Mouse (Mus musculus): Measurements from ENCODE around the gene Sbk3.
A peak's percentile ranks its signal among the peaks of the same experiment; 100 is the strongest.

The Sbk3 gene

DNA sequence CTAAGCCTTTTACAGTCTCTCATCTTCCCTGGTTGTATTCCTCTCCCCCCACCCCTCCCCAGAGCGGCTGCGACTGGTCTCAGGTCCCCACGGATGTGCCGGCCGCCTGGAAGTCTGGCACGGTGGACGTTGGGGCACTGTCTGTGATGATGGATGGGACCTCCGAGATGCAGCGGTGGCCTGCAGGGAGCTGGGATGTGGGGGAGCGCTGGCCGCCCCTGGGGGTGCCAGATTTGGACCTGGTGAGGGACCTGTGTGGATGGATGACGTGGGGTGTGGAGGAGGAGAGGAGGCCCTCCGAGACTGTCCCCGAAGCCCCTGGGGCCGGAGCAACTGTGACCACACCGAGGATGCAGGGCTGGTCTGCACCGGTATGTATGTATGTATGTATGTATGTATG lies 42.6 kb downstream of the Sbk3 start:
- no peak for DNase-seq

DNA sequence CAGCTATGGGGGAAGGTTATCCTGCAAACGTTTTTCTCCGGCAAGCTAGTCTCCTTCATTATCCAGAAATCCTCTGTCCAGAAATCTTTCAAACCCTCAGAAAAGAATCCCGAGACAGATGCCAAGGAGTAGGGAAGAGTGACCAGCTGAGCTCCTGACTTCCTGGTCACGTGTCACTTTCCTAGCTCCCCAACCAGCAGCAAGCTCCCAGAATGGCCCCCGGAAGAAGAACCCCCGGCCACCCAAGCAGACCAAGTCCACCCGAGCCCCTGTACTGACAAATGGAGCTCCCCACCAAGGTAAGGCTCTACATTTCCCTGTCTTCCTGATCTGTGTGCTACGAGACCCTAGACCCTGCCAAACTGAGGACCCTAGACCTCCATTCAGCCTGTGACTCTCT lies 43.3 kb downstream of the Sbk3 start:
- no peak for DNase-seq

DNA sequence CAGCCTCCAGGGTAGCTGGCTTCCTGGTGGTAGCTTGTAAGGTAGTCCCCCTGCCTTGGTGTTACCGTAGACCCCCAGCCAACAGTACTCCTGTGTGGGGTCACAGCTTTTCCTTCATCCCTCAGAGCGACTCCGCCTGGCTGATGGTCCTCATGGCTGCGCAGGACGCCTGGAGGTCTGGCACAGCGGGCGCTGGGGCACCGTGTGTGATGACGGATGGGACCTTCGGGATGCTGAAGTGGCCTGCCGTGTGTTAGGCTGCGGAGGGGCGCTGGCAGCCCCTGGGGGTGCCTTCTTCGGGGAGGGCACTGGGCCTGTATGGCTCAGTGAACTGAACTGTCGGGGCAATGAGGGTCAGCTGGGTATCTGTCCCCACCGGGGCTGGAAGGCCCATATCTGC lies 44.1 kb downstream of the Sbk3 start:
- DNase-seq, result no peak

DNA sequence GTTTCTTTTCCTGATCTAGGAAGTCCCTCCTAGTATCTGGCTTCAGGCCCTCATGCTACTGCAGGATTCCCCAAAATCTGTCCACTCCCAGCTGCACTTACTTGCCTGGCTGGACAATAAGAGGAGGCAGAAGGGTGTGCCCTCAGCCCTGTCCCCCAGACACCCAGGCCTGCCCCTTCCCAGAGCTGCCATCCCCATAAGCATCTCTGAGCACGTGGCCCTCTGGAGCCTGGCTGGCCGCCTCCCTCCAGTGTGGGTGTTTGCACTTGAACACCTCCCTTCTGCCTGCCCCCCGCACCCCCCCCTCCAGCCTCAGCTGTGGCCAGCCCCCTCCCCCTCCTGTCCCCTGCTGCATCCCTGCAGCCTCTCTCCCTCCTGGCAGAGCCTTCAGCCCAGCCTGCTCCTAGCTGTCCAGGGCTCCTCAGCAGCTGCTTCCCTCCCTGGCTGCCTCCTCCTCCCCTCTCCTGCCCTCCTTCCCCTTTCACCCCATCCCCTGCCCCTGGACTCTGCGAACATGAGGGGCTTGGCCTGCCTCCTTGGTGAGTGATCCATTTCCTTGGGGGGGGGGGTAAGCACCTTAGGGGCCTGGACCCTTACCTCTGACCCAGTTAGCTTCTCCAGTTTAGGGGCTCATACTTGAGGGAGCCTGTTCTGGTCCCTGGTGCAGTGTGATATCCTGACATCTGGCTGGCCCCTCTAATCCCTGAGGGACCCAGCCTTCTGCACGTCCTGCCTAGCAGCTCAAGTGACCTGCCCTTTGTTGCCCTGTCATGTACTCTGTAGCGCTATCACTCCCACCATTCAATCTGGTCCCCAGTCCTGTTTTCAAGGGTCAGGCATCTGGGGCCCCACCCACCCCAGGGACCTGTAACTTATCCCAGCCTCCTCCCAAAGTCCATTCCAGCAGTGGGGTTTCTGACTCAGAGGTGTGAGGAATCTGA lies 45.3 kb downstream of the Sbk3 start, which contains the start of gene Ssc5d:
TSS of gene Ssc5d (plus strand) at position 345 of the 941 bp plus-strand sequence.
- DNase-seq, result peak; percentile 49

DNA sequence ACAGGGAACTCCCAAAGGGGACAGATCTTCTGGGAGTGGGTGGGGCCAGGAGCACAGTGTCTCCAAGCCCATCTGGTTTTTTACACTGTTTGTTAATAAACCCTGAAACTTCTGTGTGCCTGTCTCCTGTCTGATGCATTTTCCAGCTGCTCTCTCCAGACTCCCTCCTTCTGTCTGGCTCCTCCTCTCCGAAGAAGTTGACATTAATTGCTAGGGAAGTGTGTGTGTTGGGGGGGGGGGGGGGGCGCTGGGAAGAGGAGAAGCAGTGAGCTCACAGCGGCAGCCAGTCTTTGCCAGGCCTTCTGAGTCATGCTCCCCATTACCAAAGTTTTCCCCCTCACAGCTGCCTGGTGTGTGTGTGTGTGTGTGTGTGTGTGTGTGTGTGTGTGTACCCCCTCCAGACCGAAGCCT lies 46.1 kb downstream of the Sbk3 start:
- peak; percentile 38 for DNase-seq

DNA sequence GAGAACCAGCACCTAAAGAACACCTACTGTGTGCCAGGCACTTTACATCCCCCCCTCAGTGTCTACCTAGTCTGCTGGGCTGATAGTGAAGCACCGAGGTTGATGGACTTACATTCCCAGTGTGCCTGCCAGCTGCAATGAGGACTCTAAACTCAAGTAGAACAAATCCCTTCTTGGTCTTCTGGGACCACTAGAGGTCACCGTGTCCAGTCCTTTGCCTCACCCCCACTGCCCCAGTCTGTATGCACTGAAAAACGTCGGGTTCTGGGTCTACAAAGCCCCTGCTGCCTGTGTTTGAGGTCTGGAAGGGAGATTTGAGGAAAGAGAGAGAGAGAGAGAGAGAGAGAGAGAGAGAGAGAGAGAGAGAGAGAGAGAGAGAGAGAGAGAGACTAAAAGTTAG lies 46.5 kb downstream of the Sbk3 start:
- no peak for DNase-seq

DNA sequence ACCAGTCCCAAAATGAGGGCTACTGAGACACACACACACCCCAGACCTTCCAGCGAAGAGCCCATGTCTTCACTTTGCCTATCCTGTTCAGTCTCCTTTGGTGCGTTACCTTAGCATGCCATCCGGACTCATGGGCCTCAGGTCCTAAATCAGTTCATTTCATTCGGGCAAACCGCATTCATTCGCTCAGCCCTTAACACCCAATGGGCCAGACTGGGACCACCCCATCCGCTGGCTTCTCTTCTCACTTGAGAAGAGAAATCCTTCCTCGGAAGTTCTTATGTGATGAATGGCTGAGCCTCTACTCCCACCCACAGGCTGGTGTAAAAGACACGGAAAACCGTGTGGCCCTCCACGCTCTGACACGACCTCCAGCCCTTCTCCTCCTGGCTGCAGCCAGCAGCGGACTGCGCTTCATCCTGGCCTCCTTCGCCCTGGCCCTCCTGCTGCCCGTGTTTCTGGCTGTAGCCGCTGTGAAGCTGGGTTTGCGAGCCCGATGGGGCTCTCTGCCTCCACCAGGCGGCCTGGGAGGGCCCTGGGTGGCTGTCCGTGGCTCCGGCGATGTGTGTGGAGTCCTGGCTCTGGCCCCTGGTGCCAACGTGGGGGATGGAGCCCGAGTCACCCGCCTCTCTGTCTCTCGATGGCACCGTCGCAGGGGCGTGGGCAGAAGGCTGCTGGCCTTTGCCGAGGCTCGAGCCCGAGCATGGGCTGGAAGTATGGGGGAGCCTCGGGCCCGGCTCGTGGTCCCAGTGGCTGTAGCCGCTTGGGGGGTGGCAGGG lies 47.2 kb downstream of the Sbk3 start:
- peak; percentile 83 for DNase-seq

DNA sequence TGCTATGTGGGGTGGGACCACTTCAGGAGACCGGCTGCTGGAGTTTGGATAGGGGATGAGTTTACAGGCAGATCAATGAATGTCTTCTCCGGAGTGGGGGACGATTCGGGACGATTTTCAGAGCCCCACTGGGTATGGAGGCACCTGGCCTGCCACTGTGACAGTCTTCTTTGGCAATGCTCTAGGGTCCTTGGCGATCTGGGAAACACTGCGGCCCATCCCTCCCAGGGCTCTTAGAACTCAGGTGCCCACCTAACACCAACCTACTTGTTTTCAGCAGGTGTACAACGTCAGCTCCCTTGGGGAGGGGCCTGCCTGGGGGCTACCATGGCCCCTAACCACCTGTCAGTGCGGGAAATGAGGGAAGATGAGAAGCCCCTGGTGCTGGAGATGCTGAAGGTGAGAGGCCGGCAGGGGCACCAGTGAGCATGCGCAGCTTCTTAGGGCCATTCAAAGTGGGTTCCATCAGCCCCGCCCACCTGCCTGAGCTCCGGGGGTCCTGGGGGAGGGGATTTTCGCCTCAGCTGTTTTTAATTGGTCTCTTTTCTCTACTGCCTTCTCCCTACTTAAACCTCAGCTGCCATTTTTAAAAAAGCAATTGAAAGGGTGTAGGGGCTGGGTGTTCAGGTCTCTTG lies 47.9 kb downstream of the Sbk3 start:
- peak; percentile 89 for DNase-seq

DNA sequence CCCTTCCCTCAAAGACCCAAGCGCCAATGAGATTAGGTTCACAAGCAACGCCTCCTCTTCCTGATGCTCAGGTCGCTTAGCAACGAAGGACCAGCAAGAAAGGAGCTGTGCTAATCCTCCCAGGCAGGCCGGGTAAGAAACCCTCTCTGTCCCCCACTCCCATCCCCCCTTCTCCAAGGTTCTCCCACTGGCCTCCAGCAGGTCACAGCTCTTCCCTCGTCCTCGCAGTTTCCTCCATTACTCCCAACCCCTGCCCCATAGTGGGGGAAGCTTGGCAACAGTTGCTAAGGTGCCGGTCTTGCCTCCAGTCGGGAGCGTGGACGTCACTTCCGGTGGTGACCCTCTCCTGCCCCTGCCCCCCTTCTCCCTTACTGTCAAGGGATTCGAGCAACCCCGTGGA lies 48.5 kb downstream of the Sbk3 start:
- DNase-seq, result peak; percentile 90

DNA sequence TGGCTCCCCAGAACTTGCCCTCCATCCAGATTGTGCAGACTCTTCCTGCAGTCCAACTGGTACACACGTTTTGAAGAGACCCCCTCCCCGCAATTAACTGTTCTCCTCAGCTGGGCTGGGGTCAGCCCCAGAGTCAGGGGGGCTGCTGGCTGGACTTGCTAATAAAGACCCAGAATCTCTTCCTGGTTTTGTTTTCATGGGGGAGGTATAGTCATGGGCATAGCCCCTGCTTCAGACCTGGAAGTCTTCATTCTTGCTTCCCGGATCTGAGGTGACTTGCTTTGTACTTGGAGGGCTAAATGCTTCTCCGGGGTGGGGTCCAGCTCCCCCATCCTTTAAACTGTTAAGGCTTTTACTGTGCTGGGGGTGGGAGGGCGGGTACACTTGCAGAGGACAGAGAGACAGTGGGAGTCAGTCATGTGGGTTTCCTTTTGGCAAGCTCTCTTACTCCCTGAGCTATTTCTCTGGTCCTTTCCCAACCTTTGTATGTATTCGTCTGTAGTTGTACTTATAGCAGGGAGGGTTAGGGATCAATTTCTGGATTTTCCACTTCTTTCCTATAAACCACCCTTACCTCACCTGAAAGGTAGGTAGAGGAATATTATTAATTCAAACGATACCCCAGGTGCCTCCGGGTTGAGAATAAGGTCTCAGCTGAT lies 49.0 kb downstream of the Sbk3 start, which contains the start of gene Nat14:
TSS of gene Nat14 (plus strand) at position 205 of the 659 bp plus-strand sequence.
- DNase-seq, result peak; percentile 54

DNA sequence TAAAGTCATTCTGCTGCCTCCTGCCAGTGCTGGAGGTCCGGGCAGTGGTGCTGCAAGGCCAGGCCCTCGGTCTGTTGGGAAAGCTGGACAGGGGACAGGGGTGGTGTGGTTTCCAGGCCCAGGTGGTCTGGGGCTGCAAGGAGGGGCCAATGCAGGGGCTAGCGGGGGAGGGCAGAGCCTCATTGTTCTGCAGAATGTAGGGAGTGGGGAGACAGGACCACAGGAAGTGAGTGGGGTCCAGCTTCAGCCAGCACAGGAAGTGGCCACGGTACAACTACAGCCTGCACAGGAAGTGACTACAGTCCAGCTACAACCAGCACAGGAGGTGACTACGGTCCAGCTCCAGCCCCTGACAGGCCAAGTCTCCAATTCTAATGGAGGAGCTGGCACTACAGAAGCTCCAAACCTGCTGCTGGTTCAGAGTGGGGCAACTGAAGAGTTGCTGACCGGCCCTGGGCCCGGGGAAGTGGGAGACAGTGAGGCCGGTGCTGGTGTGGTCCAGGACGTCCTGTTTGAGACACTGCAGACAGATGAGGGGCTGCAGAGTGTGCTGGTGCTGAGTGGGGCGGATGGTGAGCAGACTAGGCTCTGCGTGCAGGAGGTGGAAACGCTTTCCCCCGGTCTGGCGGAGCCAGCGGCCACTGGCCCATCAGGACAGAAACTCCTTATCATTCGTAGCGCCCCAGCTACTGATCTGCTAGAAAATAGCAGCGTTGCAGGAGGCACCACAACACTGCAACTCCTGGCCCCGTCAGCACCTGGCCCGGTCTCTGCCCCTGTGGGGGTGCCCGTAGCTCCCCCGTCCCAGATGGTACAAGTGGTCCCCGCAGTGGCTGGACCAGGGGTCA lies 49.8 kb downstream of the Sbk3 start:
- peak; percentile 59 for DNase-seq

DNA sequence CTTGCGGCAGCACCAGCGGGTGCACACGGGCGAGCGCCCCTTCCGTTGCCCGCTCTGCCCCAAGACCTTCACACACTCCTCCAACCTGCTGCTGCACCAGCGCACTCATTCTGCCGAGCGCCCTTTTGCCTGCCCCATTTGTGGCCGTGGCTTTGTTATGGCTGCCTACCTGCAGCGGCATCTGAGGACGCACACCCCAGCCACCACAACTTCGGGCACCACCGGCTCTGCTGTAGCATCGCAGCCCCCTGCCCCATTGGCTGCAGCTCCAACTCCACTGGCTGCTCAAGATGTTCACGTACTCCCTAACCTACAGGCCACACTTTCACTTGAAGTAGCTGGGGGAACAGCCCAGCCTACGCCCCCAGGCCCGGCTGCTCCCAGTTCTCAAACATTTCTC lies 50.5 kb downstream of the Sbk3 start:
- peak; percentile 44 for DNase-seq

DNA sequence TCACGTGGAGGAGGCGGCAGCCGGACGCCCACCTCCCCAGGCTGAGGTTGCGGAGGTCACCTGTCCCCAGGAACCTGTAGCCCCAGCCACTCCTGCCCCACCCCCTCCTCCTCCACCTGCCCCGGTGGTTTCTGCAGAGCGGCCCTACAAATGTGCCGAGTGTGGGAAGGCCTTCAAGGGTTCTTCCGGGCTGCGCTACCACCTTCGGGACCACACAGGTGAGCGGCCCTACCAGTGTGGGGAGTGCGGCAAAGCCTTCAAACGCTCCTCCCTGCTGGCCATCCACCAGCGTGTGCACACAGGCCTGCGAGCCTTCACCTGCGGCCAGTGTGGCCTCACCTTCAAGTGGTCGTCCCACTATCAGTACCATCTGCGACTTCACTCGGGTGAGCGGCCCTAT lies 51.0 kb downstream of the Sbk3 start:
- DNase-seq, result peak; percentile 40

DNA sequence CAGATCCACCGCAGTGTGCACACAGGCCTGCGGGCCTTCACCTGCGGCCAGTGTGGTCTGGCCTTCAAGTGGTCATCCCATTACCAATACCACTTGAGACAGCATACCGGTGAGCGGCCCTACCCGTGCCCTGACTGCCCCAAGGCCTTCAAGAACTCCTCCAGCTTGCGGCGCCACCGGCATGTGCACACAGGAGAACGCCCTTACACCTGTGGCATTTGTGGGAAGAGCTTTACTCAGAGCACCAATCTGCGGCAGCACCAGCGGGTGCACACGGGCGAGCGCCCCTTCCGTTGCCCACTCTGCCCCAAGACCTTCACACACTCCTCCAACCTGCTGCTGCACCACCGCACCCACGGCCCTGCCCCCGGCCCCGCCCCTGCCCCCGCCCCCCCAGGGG lies 51.9 kb downstream of the Sbk3 start:
- peak; percentile 39 for DNase-seq

DNA sequence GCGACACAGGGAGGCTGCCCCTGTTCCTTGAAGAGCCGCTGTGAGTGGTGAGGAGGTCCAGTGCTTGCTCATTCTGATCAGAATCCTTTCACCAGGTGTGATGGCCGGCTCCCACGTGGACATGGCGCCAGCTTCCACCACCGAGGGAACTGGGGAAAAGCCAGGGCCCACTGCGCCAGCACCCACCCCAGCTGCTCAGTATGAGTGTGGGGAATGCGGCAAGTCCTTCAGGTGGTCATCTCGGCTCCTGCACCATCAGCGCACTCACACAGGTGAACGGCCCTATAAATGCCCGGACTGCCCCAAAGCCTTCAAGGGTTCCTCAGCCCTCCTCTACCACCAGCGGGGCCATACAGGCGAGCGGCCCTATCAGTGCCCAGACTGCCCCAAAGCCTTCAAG lies 52.3 kb downstream of the Sbk3 start:
- peak; percentile 47 for DNase-seq

DNA sequence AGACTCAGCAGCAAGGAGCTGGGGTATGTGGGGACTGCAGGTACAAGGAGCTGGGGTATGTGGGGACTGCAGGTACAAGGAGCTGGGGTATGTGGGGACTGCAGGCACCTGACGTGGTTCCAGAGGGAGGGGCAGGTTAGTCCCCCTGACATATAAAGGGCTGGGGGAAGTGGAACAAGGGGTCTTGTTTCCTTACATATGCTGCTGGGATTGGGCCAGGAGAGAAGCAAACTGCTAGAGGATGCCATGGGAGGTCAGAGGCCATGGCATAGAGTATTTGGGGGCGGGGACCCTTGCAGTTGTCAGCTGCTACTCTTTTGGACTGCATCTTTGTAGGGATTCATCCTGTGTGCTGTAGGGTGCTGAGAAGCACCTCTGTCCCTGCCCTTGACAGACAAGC lies 53.5 kb downstream of the Sbk3 start:
- peak; percentile 52 for DNase-seq

DNA sequence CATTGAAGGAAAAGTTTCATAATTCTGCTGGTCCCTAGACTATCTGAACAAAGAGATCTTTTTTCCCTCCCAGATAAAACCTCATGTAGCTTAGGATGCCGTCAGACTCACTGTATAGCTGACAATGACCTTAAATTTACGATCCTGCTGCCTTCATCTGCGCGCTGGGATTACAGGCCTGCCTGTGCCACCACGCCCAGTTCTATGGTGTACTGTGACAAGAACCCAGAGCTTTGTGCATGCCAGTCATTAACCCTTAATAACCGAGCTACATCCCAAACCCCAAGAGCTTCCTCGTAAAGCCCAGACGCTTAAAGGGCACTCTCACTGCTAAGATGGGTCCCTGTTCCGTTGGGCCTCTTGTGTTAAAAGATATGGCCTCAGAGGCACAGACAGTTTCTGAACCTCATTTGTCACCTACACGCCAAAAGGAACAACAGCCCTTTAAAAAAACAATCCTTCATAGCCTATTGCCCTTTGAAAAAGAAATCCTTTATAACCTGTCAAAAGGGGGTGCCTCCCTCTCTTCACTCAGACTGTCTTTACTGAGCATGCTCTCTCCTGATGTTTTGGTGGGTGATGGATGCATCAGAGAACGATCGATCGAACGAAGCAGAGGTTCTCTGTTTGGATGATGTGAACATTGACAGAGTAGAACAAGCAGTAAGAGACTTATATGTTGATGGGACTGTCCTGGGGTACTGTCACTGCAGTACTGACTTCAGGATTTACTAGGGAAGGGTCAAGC lies 55.1 kb downstream of the Sbk3 start:
- peak; percentile 69 for DNase-seq

Data from cerebellum, adult 9-11 months (tissue).